Mouse (Mus musculus): ENCODE data around the gene Lig1. TPM values are rescaled to one million over a fixed set of nuclear protein-coding genes. Genes with fewer than 3 reads are reported as not detected.

Lig1 gene
- 54.9 and 62.0 TPM in 2 replicates for polyA plus RNA-seq (2014; fragmentation: Nextera tagmentation; extraction: Ambion mirVana)

DNA sequence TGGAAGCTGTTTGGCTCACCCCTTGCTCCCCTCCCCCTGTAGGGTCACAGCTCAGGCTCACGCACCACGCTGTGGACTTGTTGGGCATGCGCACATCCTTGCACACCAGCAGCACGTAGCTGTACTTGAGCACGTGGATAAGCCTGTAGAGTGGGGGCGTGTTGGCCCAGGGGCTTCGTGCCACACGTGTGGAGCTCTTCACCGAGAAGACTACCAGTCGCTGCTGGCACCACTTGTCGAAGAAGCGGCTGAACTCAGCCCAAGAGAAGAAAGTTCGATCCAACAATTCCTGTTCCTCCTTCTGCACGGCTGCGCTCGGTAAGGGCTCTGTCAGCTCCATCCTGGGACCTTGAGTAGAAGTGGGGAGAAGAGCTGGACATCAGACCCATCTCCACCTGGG, at the start of gene Lig1:
Lig1 (plus strand) TSS at position 203 of the 400 bp plus-strand sequence.
- Histone ChIP-seq H3K9me3 (replicated peaks; ENCODE audit: control insufficient read depth, low read length) (no peaks in the 10 kb centered on the region), H3K4me2 (ENCODE audit: low read length) (peak within 1 kb of the TSS; percentile 53), H3K4me3 (ENCODE audit: low read depth, low read length) (peak within 1 kb of the TSS; percentile 55), H3K36me3 (ENCODE audit: control insufficient read depth, insufficient read depth, low read length) (peaks cover 33% of the 10 kb centered on the region), H3K9ac (ENCODE audit: low read length) (peak within 1 kb of the TSS; percentile 69), H3K27me3 (replicated peaks; ENCODE audit: control insufficient read depth, insufficient read depth, low read length) (no peaks in the 10 kb centered on the region), H3K4me1 (ENCODE audit: control insufficient read depth, insufficient read depth, low read length) (peaks cover 4% of the 10 kb centered on the region; the same call in 1 of the 2 replicates), H3K27ac (ENCODE audit: low read depth, low read length) (0 out of 2 replicates have a peak within 1 kb of the TSS, but pooled peaks have one; percentile 81)
- 98% methylated on average over 16 of the region's 16 CpGs for WGBS
- no peak for DNase-seq (ENCODE audit: low spot score)
- no peak for ATAC-seq

DNA sequence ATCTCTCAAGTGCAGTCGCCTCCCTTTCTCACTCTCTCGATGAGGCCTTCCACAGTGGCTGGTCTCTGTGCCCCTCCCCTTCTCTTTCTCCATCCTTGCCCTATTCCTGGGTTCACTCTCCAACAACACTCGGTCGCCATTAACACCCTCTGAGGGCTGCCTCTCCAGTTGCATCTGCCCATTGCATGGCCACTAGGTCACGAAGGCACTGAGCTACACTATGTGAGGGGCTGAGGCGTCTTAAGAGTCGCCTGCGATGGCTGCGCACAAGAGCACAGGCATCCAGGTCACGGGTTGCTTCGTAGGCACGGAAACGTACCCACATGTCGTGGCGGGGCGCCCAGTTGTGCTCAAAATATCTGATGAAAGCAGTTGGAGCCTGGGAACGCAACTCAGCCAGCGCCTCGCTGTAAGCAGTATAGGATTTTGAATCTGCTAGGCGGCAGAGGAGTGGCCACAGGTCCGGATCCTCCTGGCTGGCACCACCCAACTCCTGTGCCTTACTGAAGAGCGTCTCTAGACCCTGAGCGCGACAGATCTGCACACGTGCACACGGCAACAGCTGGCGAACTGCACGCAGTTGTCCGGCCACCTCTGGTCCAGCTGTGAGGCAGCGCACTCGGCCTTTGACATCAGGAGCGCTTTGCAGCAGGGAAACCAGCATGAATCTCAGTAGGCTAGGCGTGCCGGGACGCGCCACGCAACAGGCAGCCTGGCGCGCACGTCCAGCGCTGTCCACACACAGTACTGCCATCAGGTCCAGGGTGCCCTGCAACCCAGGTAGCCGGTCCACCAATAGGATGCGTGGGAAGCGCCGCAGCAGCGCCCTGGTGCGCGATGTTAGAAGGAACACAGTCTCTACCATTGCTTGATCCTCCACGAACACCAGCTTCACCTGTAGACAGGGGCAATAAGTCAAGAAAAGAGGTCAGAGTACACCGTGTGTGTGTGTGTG, 16.1 kb upstream of the Lig1 start:
- Histone ChIP-seq H3K36me3 (ENCODE audit: control insufficient read depth, insufficient read depth, low read length) (no peaks in the 10 kb centered on the region), H3K27me3 (replicated peaks; ENCODE audit: control insufficient read depth, insufficient read depth, low read length) (no peaks in the 10 kb centered on the region), H3K4me2 (ENCODE audit: low read length) (no peak overlapping the region), H3K27ac (ENCODE audit: low read depth, low read length) (no peak overlapping the region), H3K9me3 (replicated peaks; ENCODE audit: control insufficient read depth, low read length) (no peaks in the 10 kb centered on the region), H3K4me1 (ENCODE audit: control insufficient read depth, insufficient read depth, low read length) (no peaks in the 10 kb centered on the region), H3K9ac (ENCODE audit: low read length) (no peak overlapping the region), H3K4me3 (ENCODE audit: low read depth, low read length) (no peak overlapping the region)
- DNase-seq (ENCODE audit: low spot score) (no peak), ATAC-seq (0 out of 2 replicates have a peak, but pooled peaks have one; percentile 12)
- 59% methylated on average over 50 of the region's 50 CpGs for WGBS

DNA sequence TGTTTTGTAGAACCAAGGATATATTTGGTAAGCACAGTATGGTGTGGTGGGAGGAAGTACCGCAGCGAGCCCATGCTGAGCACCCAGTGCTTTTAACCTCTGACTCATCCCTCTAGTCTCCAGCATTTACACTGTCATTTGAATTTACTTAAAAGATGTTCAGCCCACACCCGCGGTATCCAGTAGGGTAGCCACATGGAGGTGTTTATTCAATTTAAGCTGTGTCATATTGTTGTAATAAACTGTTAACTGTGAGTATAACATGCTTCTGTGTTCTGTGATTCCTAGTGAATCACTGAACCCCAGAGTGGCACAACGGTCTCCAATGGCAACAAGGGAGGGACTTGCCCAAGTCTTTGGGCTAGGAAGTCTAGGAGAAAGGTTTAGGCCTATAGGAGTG, 13.2 kb upstream of the Lig1 start:
- no peak overlapping the region for H3K4me2 ChIP-seq (ENCODE audit: low read length)
- DNase-seq (ENCODE audit: low spot score) (no peak), ATAC-seq (no peak)
- no peaks in the 10 kb centered on the region for H3K27me3 ChIP-seq (replicated peaks; ENCODE audit: control insufficient read depth, insufficient read depth, low read length)
- H3K36me3 ChIP-seq (ENCODE audit: control insufficient read depth, insufficient read depth, low read length): no peaks in the 10 kb centered on the region
- 78% methylated on average over 5 of the region's 5 CpGs for WGBS
- no peak overlapping the region for H3K9ac ChIP-seq (ENCODE audit: low read length)
- no peak overlapping the region for H3K4me3 ChIP-seq (ENCODE audit: low read depth, low read length)
- H3K4me1 ChIP-seq (ENCODE audit: control insufficient read depth, insufficient read depth, low read length): no peaks in the 10 kb centered on the region
- no peaks in the 10 kb centered on the region for H3K9me3 ChIP-seq (replicated peaks; ENCODE audit: control insufficient read depth, low read length)
- no peak overlapping the region for H3K27ac ChIP-seq (ENCODE audit: low read depth, low read length)

DNA sequence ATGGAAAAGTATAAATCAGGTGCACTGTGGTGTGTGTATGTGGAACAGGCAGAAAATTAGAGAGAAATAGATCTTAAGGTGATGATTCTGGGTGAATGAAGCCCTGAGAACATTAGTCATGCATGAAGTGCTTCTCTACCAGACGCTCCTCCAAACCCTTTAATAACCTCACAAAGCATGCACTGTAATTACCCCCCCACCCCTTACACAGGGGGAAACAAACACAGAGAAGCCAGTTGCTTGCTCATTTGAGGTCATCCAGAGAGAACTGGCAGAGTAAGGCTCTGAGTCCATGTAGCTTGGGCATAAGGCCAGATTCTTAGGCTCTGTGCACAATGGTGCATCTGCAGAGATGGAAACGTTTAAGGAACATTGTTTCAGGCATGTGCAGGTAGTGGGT, 12.7 kb upstream of the Lig1 start:
- ATAC-seq (peak; percentile 53; the same call in 1 of the 2 replicates), DNase-seq (ENCODE audit: low spot score) (peak; percentile 33)
- Histone ChIP-seq H3K9ac (ENCODE audit: low read length) (no peak overlapping the region), H3K4me2 (ENCODE audit: low read length) (no peak overlapping the region), H3K4me1 (ENCODE audit: control insufficient read depth, insufficient read depth, low read length) (no peaks in the 10 kb centered on the region), H3K27me3 (replicated peaks; ENCODE audit: control insufficient read depth, insufficient read depth, low read length) (no peaks in the 10 kb centered on the region), H3K4me3 (ENCODE audit: low read depth, low read length) (no peak overlapping the region), H3K9me3 (replicated peaks; ENCODE audit: control insufficient read depth, low read length) (no peaks in the 10 kb centered on the region), H3K27ac (ENCODE audit: low read depth, low read length) (no peak overlapping the region), H3K36me3 (ENCODE audit: control insufficient read depth, insufficient read depth, low read length) (no peaks in the 10 kb centered on the region)
- WGBS: 18% methylated on average over 2 of the region's 2 CpGs

GRCm38 (mm10) chr7:13268749-13269260, 8.3 kb upstream of the Lig1 start:
- no peak overlapping the region for H3K9ac ChIP-seq (ENCODE audit: low read length)
- DNase-seq (ENCODE audit: low spot score): no peak
- no peak overlapping the region for H3K4me2 ChIP-seq (ENCODE audit: low read length)
- H3K27me3 ChIP-seq (replicated peaks; ENCODE audit: control insufficient read depth, insufficient read depth, low read length): no peaks in the 10 kb centered on the region
- no peak for ATAC-seq
- 92% methylated on average over 4 of the region's 4 CpGs for WGBS
- H3K4me3 ChIP-seq (ENCODE audit: low read depth, low read length): no peak overlapping the region
- H3K27ac ChIP-seq (ENCODE audit: low read depth, low read length): no peak overlapping the region
- H3K4me1 ChIP-seq (ENCODE audit: control insufficient read depth, insufficient read depth, low read length): no peaks in the 10 kb centered on the region
- H3K9me3 ChIP-seq (replicated peaks; ENCODE audit: control insufficient read depth, low read length): no peaks in the 10 kb centered on the region
- H3K36me3 ChIP-seq (ENCODE audit: control insufficient read depth, insufficient read depth, low read length): peaks cover 2% of the 10 kb centered on the region; the same call in 1 of the 2 replicates

DNA sequence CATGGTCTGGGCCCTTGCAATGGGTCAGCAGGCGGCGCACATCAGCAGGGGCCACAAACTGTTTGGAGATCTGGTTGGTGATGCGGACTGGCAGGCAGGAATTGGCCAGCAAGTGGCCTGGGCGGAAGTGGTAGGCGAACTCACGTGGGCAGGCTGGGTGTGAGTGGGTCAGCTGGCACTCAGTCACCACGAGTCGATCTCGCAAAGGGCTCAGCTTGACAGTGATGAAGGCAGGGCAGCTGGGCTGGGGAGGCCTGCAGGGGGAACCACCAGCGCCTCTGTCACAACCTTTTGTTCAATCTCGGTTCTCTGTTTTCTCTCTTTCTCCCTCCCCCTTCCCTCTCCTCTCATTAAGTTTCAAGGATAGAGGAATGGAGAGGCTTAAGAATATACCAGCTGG, 7.7 kb upstream of the Lig1 start:
- Histone ChIP-seq H3K36me3 (ENCODE audit: control insufficient read depth, insufficient read depth, low read length) (peaks cover 6% of the 10 kb centered on the region; the same call in 1 of the 2 replicates), H3K9ac (ENCODE audit: low read length) (no peak overlapping the region)

DNA sequence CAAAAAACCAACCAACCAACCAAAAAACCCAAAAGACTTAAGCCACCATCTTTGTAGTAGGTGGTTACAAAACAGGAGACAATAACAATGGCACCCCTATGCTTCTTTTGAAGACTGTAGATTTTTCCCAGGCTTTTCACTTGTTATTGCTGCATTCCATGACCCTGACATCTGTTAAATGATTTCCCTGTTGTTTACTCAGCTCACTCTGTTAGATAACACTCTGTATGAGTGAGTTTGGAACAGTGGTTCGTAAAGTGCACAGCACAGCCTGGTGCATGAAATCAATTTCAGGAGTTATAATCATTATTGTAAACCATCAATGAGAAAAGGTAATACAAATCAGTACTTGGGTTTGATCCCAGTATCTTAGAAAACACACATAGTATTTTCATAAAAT, 5.4 kb upstream of the Lig1 start:
- WGBS: 90% methylated on average over 1 of the region's 1 CpGs
- H3K27ac ChIP-seq (ENCODE audit: low read depth, low read length): no peak overlapping the region
- no peak overlapping the region for H3K4me3 ChIP-seq (ENCODE audit: low read depth, low read length)
- H3K4me2 ChIP-seq (ENCODE audit: low read length): no peak overlapping the region
- no peaks in the 10 kb centered on the region for H3K9me3 ChIP-seq (replicated peaks; ENCODE audit: control insufficient read depth, low read length)
- H3K36me3 ChIP-seq (ENCODE audit: control insufficient read depth, insufficient read depth, low read length): peaks cover 28% of the 10 kb centered on the region
- H3K27me3 ChIP-seq (replicated peaks; ENCODE audit: control insufficient read depth, insufficient read depth, low read length): no peaks in the 10 kb centered on the region
- no peaks in the 10 kb centered on the region for H3K4me1 ChIP-seq (ENCODE audit: control insufficient read depth, insufficient read depth, low read length)
- DNase-seq (ENCODE audit: low spot score) (no peak), ATAC-seq (no peak)
- H3K9ac ChIP-seq (ENCODE audit: low read length): no peak overlapping the region

More for the DNA sequence above, 7.7 kb upstream of the Lig1 start:
- 77% methylated on average over 11 of the region's 11 CpGs for WGBS
- H3K9me3 ChIP-seq (replicated peaks; ENCODE audit: control insufficient read depth, low read length): no peaks in the 10 kb centered on the region
- no peaks in the 10 kb centered on the region for H3K27me3 ChIP-seq (replicated peaks; ENCODE audit: control insufficient read depth, insufficient read depth, low read length)
- no peak overlapping the region for H3K4me3 ChIP-seq (ENCODE audit: low read depth, low read length)
- H3K27ac ChIP-seq (ENCODE audit: low read depth, low read length): no peak overlapping the region
- H3K4me1 ChIP-seq (ENCODE audit: control insufficient read depth, insufficient read depth, low read length): no peaks in the 10 kb centered on the region
- no peak overlapping the region for H3K4me2 ChIP-seq (ENCODE audit: low read length)
- DNase-seq (ENCODE audit: low spot score): no peak
- no peak for ATAC-seq

DNA sequence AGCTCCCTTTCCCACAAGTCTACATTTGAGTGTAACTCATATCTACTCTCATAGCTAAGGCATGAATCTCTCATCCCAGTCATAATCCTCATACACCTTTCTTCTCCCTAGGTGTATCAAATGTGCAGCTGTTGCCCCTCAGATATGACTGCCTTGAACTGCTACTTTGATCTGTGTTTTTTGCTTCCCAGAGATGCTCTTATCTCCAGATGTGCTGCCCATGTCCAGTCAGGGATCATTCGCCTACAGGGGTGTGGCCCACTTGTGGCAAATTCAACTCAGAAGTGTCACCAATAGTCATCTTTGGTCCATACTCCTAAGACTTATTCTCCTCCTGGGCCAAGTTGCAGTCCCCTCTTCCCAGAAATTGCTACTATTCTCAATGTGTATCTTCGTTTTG, 750 bp downstream of the Lig1 start:
- no peak for DNase-seq (ENCODE audit: low spot score)
- H3K36me3 ChIP-seq (ENCODE audit: control insufficient read depth, insufficient read depth, low read length): peaks cover 39% of the 10 kb centered on the region
- H3K27me3 ChIP-seq (replicated peaks; ENCODE audit: control insufficient read depth, insufficient read depth, low read length): no peaks in the 10 kb centered on the region
- H3K27ac ChIP-seq (ENCODE audit: low read depth, low read length): no peak overlapping the region
- peak overlapping the region; percentile 55 for H3K4me3 ChIP-seq (ENCODE audit: low read depth, low read length)
- H3K9me3 ChIP-seq (replicated peaks; ENCODE audit: control insufficient read depth, low read length): no peaks in the 10 kb centered on the region
- peaks cover 4% of the 10 kb centered on the region; the same call in 1 of the 2 replicates for H3K4me1 ChIP-seq (ENCODE audit: control insufficient read depth, insufficient read depth, low read length)
- peak overlapping the region; percentile 69 for H3K9ac ChIP-seq (ENCODE audit: low read length)
- no peak; the same call in 1 of the 2 replicates for ATAC-seq
- H3K4me2 ChIP-seq (ENCODE audit: low read length): peak overlapping the region; percentile 53
- WGBS: 27% methylated on average over 2 of the region's 2 CpGs

All from forebrain, embryonic 14.5 days (tissue).